Mouse (Mus musculus): ENCODE measurements around the gene Creg1. TPM values are rescaled to one million over a fixed set of nuclear protein-coding genes. Genes with fewer than 3 reads are reported as not detected.

The Creg1 gene
- polyA plus RNA-seq, 1 experiment from 2014 or later = 111 TPM

DNA sequence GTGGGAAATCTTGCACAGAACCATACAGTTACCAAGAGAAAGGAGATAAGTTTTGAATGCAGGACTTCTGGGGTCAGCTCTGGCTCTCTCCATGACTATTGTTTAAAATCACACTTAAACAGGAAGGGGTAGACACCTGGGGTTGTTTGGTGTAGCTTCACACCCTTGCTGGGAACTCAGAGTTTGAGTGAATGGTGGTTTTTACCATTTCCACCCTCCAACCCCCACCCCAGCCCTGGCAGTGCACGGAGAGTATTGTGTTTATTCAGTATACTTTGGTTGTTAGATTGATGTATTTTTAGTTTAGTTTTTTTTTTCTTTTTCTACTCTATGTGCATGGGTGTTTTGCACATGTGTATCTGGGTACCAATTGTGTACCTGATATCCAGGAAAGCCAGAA, 33.4 kb upstream of the Creg1 start:
- Histone ChIP-seq H3K4me1 (no peaks in the 10 kb centered on the region), H3K4me2 (no peak overlapping the region), H3K27me3 (replicated peaks) (no peaks in the 10 kb centered on the region), H3K9me3 (no peaks in the 10 kb centered on the region), H3K36me3 (no peaks in the 10 kb centered on the region), H3K27ac (no peak overlapping the region), H3K9ac (no peak overlapping the region), H3K4me3 (replicated peaks) (no peak overlapping the region)
- ATAC-seq (ENCODE audit: insufficient read depth, low FRiP score, low read depth) = no peak
- WGBS = 36% methylated on average over 1 of the region's 1 CpGs

DNA sequence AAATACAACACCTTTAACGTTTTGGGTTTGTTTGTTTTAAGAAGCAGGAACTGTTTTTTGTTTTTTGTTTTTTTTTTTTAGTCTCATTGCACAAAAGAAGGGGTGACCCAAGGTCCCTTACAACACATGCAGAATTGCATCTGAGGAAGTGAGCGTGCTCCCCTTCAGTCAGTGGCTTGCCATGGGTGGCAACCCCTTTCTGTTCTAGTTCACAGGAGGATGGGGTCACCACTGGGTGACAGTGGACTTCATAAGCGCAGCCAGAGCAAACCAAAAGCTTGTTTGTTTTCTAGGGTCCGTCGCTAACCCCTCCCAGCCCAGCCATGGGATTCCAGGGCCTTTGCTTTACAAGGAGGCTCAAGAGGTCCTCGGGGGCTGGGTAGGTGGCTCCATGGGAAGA, 32.0 kb upstream of the Creg1 start:
- Histone ChIP-seq H3K27ac (no peak overlapping the region), H3K4me1 (no peaks in the 10 kb centered on the region), H3K4me2 (no peak overlapping the region), H3K36me3 (no peaks in the 10 kb centered on the region), H3K4me3 (replicated peaks) (no peak overlapping the region), H3K9me3 (no peaks in the 10 kb centered on the region), H3K27me3 (replicated peaks) (no peaks in the 10 kb centered on the region), H3K9ac (no peak overlapping the region)
- ATAC-seq (ENCODE audit: insufficient read depth, low FRiP score, low read depth) = no peak
- WGBS = 65% methylated on average over 6 of the region's 6 CpGs

DNA sequence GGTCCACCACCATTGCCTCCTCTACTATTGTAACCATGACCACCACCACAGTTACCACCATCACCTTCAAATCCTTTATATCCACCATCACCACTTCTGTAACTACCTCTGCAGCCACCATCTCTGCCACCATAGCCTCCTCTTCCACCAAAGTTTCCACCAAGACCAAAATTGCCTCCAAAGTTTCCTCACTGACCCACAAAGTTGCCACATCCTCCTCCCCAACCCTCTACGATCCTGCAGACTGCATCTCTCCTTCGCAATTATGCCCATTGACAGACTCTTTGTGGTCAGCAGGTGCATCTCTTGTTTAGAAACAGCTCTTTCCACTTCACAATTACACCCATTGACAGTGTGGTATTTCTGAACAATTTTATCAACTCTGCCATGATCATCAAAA, 28.7 kb upstream of the Creg1 start:
- H3K9me3 ChIP-seq = no peaks in the 10 kb centered on the region
- H3K36me3 ChIP-seq = no peaks in the 10 kb centered on the region
- H3K4me3 ChIP-seq (replicated peaks) = no peak overlapping the region
- 86% methylated on average over 2 of the region's 2 CpGs for WGBS
- H3K9ac ChIP-seq = no peak overlapping the region
- H3K4me2 ChIP-seq = no peak overlapping the region
- H3K4me1 ChIP-seq = no peaks in the 10 kb centered on the region
- ATAC-seq (ENCODE audit: insufficient read depth, low FRiP score, low read depth) = no peak
- no peak overlapping the region for H3K27ac ChIP-seq
- no peaks in the 10 kb centered on the region for H3K27me3 ChIP-seq (replicated peaks)

DNA sequence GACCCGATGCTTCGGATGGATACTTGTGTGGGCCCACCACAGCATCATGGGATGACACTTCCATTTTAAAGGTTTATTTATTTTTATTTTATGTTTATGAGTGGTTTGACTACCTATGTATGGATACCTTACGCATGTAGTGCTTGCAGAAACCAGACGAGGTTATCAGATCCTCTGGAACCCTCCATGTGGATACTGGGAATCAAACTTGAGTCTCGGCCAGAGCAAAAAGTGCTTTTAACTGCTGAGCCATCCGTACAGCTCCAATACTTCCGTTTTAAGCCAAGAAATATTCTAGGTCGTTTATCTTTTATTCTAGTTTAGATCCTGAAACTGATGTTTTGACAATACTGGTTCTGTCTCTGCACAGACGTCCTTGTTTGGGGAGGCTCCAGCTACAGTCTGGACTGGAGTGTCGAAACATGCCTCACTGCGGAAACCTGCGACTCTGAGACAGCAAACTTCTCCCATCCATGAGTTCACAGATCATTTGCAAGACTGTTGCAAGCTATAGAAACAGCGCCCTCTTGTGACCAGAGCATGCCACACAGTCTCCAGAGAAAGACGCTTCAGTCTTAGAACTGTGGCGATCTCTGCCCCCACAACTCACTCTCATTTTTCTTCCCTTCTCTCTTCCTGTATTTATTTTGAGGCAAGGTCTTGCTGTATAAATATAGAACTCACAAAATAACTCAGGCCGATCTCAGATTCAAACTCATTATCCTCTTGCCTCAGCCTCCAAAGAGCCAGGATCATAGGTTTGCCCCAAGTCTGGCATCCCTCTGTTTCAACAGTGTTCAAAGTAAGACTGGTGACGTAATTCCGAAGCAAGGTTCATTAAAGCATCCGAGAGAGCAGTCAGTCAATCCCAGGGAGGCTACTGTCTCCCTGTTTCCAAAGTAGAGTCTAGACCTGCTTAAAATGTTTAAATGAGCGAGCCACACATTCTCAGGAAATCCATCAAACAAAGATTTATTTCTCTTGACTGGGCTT, 27.4 kb upstream of the Creg1 start:
- Histone ChIP-seq H3K4me1 (no peaks in the 10 kb centered on the region), H3K36me3 (no peaks in the 10 kb centered on the region), H3K27ac (no peak overlapping the region), H3K9me3 (no peaks in the 10 kb centered on the region), H3K4me2 (peak overlapping the region; percentile 32; the same call in 1 of the 2 replicates), H3K9ac (no peak overlapping the region), H3K27me3 (replicated peaks) (no peaks in the 10 kb centered on the region), H3K4me3 (replicated peaks) (no peak overlapping the region)
- peak; percentile 65; the same call in 1 of the 2 replicates for ATAC-seq (ENCODE audit: insufficient read depth, low FRiP score, low read depth)
- 24% methylated on average over 20 of the region's 20 CpGs for WGBS

DNA sequence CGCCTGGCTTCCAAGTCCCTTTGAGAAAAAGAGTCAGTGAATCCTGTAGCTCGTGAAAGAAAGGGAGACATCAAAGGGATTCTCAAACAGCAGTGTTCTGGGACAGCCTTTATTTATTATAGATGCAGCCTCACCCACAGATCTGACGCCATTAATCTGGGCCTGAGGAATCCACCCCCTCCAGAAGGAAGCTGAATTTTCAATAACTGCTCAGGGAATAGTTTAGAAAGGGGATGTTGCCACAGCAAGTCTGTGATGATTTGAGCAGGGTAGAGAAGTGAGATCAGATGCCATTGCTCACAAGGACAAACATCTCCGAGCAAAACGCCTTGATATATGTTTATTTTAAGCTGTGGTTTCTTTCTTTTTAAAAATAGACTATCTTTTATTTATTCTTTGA, 26.1 kb upstream of the Creg1 start:
- 39% methylated on average over 5 of the region's 5 CpGs for WGBS
- ATAC-seq (ENCODE audit: insufficient read depth, low FRiP score, low read depth) = no peak
- H3K4me3 ChIP-seq (replicated peaks) = no peak overlapping the region
- H3K27me3 ChIP-seq (replicated peaks) = no peaks in the 10 kb centered on the region
- H3K9ac ChIP-seq = no peak overlapping the region
- no peaks in the 10 kb centered on the region for H3K9me3 ChIP-seq
- no peaks in the 10 kb centered on the region for H3K36me3 ChIP-seq
- no peak overlapping the region for H3K4me2 ChIP-seq
- no peaks in the 10 kb centered on the region for H3K4me1 ChIP-seq
- H3K27ac ChIP-seq = no peak overlapping the region

DNA sequence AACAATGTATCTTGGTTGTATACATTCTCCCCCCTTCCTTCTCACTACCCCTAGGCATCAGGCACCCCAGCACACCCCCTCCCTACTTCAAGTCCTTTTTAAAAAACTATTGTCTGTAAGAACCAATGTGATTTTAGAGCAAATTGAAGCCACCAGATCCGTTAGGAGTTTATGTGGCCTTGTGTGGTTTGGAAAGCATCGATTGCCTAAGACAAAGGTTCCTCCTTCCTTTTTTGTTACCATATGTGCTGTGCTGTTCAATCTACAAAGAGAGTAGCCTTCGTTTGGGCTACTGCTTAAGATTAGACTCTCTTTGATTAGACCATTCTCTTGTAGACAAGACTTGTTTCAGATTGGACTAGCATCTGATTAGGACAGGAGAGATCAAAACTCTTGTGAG, 25.7 kb upstream of the Creg1 start:
- no peak for ATAC-seq (ENCODE audit: insufficient read depth, low FRiP score, low read depth)
- no peaks in the 10 kb centered on the region for H3K27me3 ChIP-seq (replicated peaks)
- no peak overlapping the region for H3K9ac ChIP-seq
- H3K36me3 ChIP-seq = no peaks in the 10 kb centered on the region
- H3K4me1 ChIP-seq = no peaks in the 10 kb centered on the region
- H3K4me2 ChIP-seq = no peak overlapping the region
- H3K9me3 ChIP-seq = no peaks in the 10 kb centered on the region
- no peak overlapping the region for H3K4me3 ChIP-seq (replicated peaks)
- WGBS = 54% methylated on average over 3 of the region's 3 CpGs
- H3K27ac ChIP-seq = no peak overlapping the region

DNA sequence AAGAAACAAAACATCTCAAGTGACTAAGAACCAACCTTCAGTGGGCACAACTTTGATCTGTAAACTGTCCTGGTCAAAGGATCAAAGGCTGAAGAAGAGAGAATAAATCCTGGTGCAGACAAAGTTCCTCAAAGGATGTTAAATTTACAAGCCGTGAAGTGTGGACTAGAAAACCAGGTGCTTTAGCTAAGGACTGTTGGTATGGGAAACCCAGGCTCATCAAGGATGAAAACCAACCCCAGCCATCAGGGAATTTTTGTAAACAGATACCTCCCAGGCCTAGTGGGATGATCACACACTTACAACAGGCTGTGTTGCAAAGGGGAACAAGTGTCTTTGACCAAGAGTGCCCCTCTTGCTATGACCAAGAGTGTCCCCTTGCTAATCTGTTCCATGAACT, 24.6 kb upstream of the Creg1 start:
- Histone ChIP-seq H3K4me3 (replicated peaks) (no peak overlapping the region), H3K9me3 (no peaks in the 10 kb centered on the region), H3K27me3 (replicated peaks) (no peaks in the 10 kb centered on the region), H3K4me2 (no peak overlapping the region), H3K4me1 (no peaks in the 10 kb centered on the region), H3K36me3 (no peaks in the 10 kb centered on the region), H3K9ac (no peak overlapping the region), H3K27ac (no peak overlapping the region)
- WGBS = 71% methylated on average over 1 of the region's 1 CpGs
- no peak for ATAC-seq (ENCODE audit: insufficient read depth, low FRiP score, low read depth)

DNA sequence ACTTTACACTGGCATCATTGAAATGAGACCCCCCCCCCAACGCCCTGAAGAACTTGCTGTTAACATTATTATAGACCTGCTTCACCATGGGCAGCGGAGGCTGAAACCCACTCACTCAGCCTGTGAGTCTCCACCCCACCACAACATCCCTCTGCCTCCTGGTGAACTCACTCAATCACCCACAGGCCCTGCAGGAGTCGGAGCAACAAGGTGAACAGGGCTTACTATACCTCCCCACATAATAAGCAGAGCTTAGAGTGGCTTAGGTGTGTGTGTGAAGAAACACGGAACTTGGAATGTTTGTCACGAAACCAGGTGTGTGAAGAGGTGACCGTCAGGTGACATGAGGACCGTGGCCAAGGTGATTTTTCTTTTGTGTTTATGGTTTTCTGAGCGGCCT, 21.6 kb upstream of the Creg1 start:
- Histone ChIP-seq H3K36me3 (no peaks in the 10 kb centered on the region), H3K9ac (no peak overlapping the region), H3K4me3 (replicated peaks) (no peak overlapping the region), H3K27ac (no peak overlapping the region), H3K4me1 (no peaks in the 10 kb centered on the region), H3K4me2 (no peak overlapping the region), H3K9me3 (no peaks in the 10 kb centered on the region), H3K27me3 (replicated peaks) (no peaks in the 10 kb centered on the region)
- 74% methylated on average over 8 of the region's 8 CpGs for WGBS
- no peak for ATAC-seq (ENCODE audit: insufficient read depth, low FRiP score, low read depth)

DNA sequence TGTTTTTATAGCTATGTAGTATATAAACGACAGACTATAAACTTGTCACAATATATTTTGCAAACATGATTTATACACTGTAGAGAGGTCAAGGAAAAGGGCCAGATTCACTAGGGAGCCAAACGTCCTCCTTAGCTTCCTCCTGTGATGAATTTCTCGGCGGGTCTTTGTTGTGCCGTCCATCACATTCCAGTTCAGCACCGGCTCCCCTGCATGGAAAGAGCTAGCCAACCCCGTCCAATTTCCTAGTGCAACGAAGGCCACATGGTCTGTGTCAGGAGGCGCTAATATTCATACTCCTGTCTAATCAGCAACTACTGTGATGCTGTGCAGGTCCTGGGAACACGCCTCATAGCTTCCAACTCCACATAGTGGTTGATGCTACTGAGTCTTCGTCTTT, 15.5 kb upstream of the Creg1 start:
- H3K27ac ChIP-seq = no peak overlapping the region
- no peak overlapping the region for H3K9ac ChIP-seq
- H3K4me2 ChIP-seq = no peak overlapping the region
- no peaks in the 10 kb centered on the region for H3K36me3 ChIP-seq
- H3K4me3 ChIP-seq (replicated peaks) = no peak overlapping the region
- no peaks in the 10 kb centered on the region for H3K27me3 ChIP-seq (replicated peaks)
- no peaks in the 10 kb centered on the region for H3K4me1 ChIP-seq
- H3K9me3 ChIP-seq = no peaks in the 10 kb centered on the region
- peak; percentile 84 for ATAC-seq (ENCODE audit: insufficient read depth, low FRiP score, low read depth)
- 23% methylated on average over 11 of the region's 11 CpGs for WGBS

DNA sequence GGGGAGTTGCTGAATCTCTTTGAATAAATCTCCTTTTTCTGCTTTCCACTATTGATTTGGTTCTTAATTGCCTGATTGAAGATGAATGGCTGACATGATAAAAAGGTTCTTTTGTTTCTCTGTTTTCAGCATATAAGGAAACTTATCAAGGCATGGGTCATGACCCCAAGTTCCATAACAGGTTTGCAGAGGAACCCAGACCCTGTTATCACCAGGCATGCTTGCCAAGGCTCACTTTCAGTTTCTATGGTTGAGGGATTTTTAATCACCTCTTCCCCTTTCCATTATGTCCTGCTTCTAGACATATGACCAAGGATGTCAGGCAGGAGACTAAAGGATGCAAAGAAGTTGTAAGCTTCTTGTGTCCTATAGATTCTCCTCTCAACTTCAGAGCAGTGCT, 12.4 kb upstream of the Creg1 start:
- no peaks in the 10 kb centered on the region for H3K9me3 ChIP-seq
- H3K27me3 ChIP-seq (replicated peaks) = no peaks in the 10 kb centered on the region
- H3K4me2 ChIP-seq = no peak overlapping the region
- H3K9ac ChIP-seq = no peak overlapping the region
- no peaks in the 10 kb centered on the region for H3K4me1 ChIP-seq
- no peak overlapping the region for H3K4me3 ChIP-seq (replicated peaks)
- ATAC-seq (ENCODE audit: insufficient read depth, low FRiP score, low read depth) = no peak
- no peaks in the 10 kb centered on the region for H3K36me3 ChIP-seq
- no peak overlapping the region for H3K27ac ChIP-seq

DNA sequence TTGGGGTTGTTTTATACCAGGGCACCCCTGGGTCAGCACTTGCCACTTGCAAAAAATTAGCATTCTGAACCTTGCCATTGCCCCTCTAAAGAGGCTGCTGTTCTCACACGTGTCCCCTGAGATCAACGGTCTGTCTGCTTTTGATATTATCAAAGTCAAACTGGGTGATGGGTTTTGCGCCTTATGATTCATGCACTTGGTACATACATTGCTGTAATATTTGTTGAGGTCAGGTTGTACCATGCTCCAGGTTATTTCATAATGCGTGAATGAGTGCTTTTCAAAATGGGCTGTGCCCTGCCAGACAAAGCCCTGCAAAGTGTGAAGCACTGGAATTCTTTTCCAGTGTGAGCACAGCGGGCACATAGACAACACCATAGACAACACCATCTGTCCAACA, 11.7 kb upstream of the Creg1 start:
- Histone ChIP-seq H3K4me3 (replicated peaks) (no peak overlapping the region), H3K9ac (no peak overlapping the region), H3K27me3 (replicated peaks) (no peaks in the 10 kb centered on the region), H3K36me3 (no peaks in the 10 kb centered on the region), H3K9me3 (no peaks in the 10 kb centered on the region), H3K27ac (no peak overlapping the region), H3K4me2 (no peak overlapping the region), H3K4me1 (no peaks in the 10 kb centered on the region)
- WGBS = 71% methylated on average over 5 of the region's 5 CpGs
- no peak for ATAC-seq (ENCODE audit: insufficient read depth, low FRiP score, low read depth)

DNA sequence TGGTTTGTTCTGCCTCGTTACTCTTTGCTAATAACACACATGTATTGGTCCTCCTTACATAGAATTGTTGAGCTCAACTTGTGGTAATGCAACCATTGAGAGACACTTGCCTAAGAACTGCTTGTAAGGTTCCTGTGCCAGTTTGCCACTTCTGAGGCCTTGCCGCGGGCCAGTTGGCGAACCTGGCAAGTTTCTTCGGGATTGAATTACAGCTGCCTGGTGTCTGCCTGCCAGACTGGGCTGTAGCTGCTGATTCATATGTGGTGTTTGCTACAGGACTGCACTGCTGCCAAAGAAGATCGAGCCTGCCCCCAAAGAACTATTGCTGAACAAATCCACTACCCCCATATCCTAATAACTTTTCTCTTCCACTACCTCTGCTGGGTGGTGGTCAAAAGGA, 9.3 kb upstream of the Creg1 start:
- H3K27me3 ChIP-seq (replicated peaks) = no peaks in the 10 kb centered on the region
- H3K9me3 ChIP-seq = no peaks in the 10 kb centered on the region
- no peak overlapping the region for H3K4me2 ChIP-seq
- ATAC-seq (ENCODE audit: insufficient read depth, low FRiP score, low read depth) = no peak
- H3K4me1 ChIP-seq = no peaks in the 10 kb centered on the region
- H3K9ac ChIP-seq = no peak overlapping the region
- no peak overlapping the region for H3K4me3 ChIP-seq (replicated peaks)
- 89% methylated on average over 6 of the region's 6 CpGs for WGBS
- no peaks in the 10 kb centered on the region for H3K36me3 ChIP-seq
- no peak overlapping the region for H3K27ac ChIP-seq

DNA sequence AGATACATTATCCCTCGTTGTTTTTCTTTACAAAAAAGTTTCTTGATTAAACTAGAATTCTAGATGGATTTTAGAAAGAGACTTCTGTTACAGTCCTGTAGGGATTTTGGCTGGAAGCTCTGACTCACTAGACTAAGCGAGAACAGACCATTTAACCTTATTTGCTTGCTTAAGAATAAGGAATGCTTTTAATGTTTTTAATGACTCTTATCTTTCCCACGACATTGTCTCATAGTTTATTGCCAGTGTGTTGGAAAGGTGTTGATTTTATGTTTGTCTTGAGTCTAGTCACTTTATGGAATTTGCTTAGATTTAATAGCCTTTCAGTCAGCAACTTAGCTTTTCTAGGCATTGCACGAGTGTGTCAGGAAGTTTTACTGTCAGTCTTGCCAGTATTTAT, 8.4 kb upstream of the Creg1 start:
- WGBS = 29% methylated on average over 4 of the region's 4 CpGs
- no peak overlapping the region for H3K4me3 ChIP-seq (replicated peaks)

More for the DNA sequence above, 8.4 kb upstream of the Creg1 start:
- H3K27ac ChIP-seq = no peak overlapping the region
- no peak for ATAC-seq (ENCODE audit: insufficient read depth, low FRiP score, low read depth)
- no peaks in the 10 kb centered on the region for H3K27me3 ChIP-seq (replicated peaks)
- H3K4me2 ChIP-seq = no peak overlapping the region
- no peaks in the 10 kb centered on the region for H3K36me3 ChIP-seq
- no peaks in the 10 kb centered on the region for H3K9me3 ChIP-seq
- H3K9ac ChIP-seq = no peak overlapping the region
- no peaks in the 10 kb centered on the region for H3K4me1 ChIP-seq
